Mouse (Mus musculus) lung, adult 2 months (tissue): ENCODE data around the gene Litaf. TPM values are rescaled to one million over a fixed set of nuclear protein-coding genes. Genes with fewer than 3 reads are reported as not detected.

Experiments
- DNase-seq: peaks from one replicate; pipeline ENCODE4 v3.0.0; 2022
- H3K4me1 ChIP-seq: fragments of 200-500 bp; 2 replicates; pipeline ENCODE4 v1.6.1; 2011; ENCODE audit warnings: low read length; ENCODE audit not compliant: control insufficient read depth, insufficient read depth
- H3K4me3 ChIP-seq: fragments of 200-500 bp; replicated peaks from 2 replicates; pipeline ENCODE3; 2011; ENCODE audit warnings: low read depth, mild to moderate bottlenecking, control low read depth, low read length; ENCODE audit errors: extremely low read depth
- CTCF ChIP-seq: fragments of 200-500 bp; IDR thresholded peaks from 2 replicates; pipeline ENCODE4 v1.5.1; 2011; ENCODE audit warnings: mild to moderate bottlenecking, low read length, control low read depth; ENCODE audit not compliant: insufficient read depth
- POLR2A ChIP-seq: fragments of 200-500 bp; IDR thresholded peaks from 2 replicates; pipeline ENCODE4 v1.6.1; 2011; ENCODE audit warnings: low read depth, mild to moderate bottlenecking, control low read depth, low read length, borderline replicate concordance; ENCODE audit errors: extremely low read depth
- WGBS: fragments of 180-500 bp; shearing (Covaris S2); methylation state at CpG from one replicate; pipeline ENCODE4 v1.1.7; 2018; 5-methylcytosine and 5-hydroxymethylcytosine counted together
- polyA plus RNA-seq: library from polyadenylated mRNA; depleted of rRNA; stranded (reverse); fragments of >200 nt; gene quantifications from 2 replicates; pipeline ENCODE4 v1.2.3, GENCODE M21; 2012; rRNA removed

Gene Litaf
- polyA plus RNA-seq, 1 experiment = 215 TPM

DNA sequence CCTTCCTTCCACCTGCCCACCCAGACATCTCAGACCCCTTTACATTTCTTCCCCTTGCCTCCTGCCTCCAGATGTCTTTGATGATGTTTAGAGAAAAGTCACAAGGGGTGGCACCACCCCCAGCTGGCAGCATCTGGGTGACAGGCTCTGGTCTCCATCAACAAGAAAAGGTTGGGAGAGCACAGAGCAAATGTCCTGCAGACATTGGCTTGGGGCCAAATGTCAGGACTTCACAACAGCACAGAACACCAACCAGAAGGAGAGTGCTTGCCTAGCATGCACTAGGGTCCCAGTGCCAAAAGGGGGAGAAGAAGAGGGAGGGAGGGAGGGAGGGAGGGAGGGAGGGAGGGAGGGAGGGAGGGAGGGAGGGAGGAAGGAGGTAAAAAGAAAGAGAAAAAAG, 146.1 kb downstream of the Litaf start:
- Histone ChIP-seq H3K4me3 (no peak overlapping the region), H3K4me1 (no peaks in the 10 kb centered on the region)
- DNase-seq = no peak
- TF ChIP-seq POLR2A = no peak

DNA sequence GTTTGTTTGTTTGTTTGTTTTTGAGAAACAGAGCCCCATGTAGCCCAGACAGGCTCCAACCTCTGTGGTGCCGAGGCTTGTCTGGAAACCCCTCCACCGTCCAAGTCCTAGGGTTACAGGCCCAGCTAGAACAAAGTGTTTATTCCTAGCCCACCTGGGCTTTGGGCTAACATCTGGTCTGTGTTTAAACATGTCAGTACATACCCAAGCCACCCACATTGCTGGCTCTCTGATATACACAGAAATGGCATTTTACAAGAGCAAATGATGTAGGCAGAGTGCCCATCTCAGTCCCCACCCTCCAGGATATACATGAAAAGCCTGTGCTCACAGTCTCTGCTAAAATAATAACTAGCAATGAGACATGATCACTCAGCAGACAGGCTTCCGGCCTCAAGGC, 149.7 kb downstream of the Litaf start:
- 75% methylated on average over 3 of the region's 3 CpGs for WGBS
- Histone ChIP-seq H3K4me1 (no peaks in the 10 kb centered on the region), H3K4me3 (no peak overlapping the region)
- TF ChIP-seq CTCF (no peak), POLR2A (no peak)
- no peak for DNase-seq

DNA sequence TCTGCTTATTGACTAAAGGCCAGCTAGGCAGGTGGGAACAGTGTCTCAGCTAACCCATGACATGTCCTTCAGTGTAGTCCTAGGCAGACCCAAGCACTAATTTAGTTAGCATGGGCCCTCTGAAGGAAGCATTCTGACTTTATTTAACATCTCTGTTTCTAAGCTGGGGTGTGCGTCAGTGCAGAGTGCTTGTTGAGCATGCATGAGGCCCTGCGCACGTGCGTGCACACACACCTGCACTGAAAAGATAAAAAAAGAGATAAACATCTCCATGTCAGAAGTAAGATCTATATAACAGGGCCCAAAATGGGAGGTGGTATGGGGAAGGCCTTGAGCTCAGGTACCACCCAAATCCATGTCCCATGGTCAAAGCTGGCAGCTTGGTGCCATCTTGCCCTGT, 150.9 kb downstream of the Litaf start:
- TF ChIP-seq POLR2A (no peak), CTCF (no peak)
- no peak overlapping the region for H3K4me3 ChIP-seq
- no peak for DNase-seq
- WGBS = 96% methylated on average over 4 of the region's 4 CpGs
- H3K4me1 ChIP-seq = no peaks in the 10 kb centered on the region

DNA sequence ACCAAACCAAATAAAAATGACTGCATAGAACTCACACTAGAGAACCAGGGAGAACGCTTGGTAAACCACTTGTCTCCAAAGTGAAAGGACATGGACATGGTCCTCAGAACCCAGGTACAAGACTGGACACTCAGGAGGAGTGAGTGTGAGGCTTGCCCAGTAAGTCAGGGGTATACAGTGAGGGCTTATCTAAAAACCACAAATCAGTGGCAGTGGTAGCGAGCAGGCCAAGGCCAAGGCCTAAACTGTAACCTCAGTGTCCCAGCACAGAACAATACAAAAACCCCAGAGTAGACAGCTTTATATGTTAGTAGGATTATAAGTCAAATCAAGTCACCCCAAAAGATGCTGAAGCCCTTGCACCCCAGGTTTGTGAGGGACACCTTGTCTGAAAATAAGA, 154.9 kb downstream of the Litaf start:
- WGBS = 83% methylated on average over 2 of the region's 2 CpGs
- no peak overlapping the region for H3K4me3 ChIP-seq
- TF ChIP-seq CTCF (no peak), POLR2A (no peak)
- H3K4me1 ChIP-seq = no peaks in the 10 kb centered on the region
- DNase-seq = no peak

DNA sequence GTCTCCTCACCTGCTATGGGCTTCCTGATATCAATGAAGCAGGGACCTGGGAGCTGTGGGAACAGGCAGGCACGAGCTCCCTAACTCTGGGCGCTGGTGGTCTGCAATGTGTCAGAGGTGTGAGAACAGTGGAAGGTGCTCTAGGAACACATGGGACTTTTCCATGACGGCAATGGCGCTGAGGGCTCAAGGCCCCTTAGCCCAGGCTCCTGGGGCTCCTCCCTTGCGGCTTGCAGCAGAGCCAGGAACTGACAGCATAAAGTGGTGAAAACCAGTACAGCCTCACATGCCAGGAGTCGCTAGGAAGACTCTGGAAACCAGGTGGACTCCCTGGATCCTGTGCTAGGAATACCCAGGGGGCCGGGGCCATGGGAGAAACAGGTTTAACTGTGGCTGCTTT, 155.4 kb downstream of the Litaf start:
- TF ChIP-seq POLR2A (no peak), CTCF (no peak)
- no peaks in the 10 kb centered on the region for H3K4me1 ChIP-seq
- DNase-seq = no peak
- no peak overlapping the region for H3K4me3 ChIP-seq
- WGBS = 81% methylated on average over 7 of the region's 7 CpGs

Other genes starting within 250 kb of the Litaf start
- 0.38 and 1.0 TPM in 2 replicates for gene Rmi2, start 231.1 kb downstream of the Litaf start, polyA plus RNA-seq
- 41.8 and 50.6 TPM in 2 replicates for gene Snn, start 5.2 kb downstream of the Litaf start, polyA plus RNA-seq
- 23.2 and 25.6 TPM in 2 replicates for gene Txndc11, start 68.5 kb upstream of the Litaf start, polyA plus RNA-seq
- gene Zc3h7a, start 110.2 kb upstream of the Litaf start, polyA plus RNA-seq = 44.1 and 73.2 TPM in 2 replicates
- 3.7 and 6.0 TPM in 2 replicates for gene Rsl1d1, start 137.2 kb upstream of the Litaf start, polyA plus RNA-seq
- 23.5 and 33.7 TPM in 2 replicates for gene Gspt1, start 188.2 kb upstream of the Litaf start, polyA plus RNA-seq
- 0.36 and 0.41 TPM in 2 replicates for gene Tnfrsf17, start 247.7 kb upstream of the Litaf start, polyA plus RNA-seq